Mouse (Mus musculus): ENCODE data around the gene Zdhhc14.

GRCm38 (mm10) chr17:5466736-5467135 is 25.6 kb upstream of the Zdhhc14 start:
- TF ChIP-seq CTCF (IDR thresholded peaks at IDR 0.05; ENCODE audit: low read depth, low read length) (no peak), GATA1 (IDR thresholded peaks at IDR 0.05; ENCODE audit: borderline replicate concordance, low read length) (no peak)

Data from G1E (cell line).